Mouse (Mus musculus) B cell, adult (primary cell): Measurements from ENCODE around the gene Slc17a9. TPM values are rescaled to one million over a fixed set of nuclear protein-coding genes. Genes with fewer than 3 reads are reported as not detected.

Experiments used
- total RNA-seq: library from RNA; stranded (reverse); gene quantifications from 4 replicates; pipeline ENCODE4 v1.2.4, GENCODE M21; 2023; ENCODE audit not compliant: inconsistent age

Gene Slc17a9
- total RNA-seq = 20.1 to 29.1 TPM (median 25.3 TPM) in 4 replicates

GRCm38 (mm10) chr2:180724585-180725413 is at the start of gene Slc17a9:
Gene Slc17a9 (plus strand): TSS chr2:180725263.

DNA sequence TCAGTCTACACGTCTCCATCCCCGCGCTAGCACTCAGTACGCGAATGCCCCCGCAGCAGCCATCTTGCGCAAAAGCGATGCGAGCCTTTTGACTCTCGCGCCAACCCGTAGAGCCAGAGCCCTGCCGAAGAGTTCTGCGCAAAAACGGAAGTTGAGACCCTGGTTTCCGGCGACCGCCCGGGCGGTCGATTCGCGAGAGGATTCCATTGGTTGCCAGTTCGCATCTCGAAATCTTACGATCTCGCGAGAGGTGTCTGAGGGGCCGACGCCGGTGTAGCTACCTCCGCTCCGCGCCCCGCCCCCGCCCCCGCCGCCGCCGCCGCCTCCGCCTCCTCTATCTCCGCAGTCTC is 15.2 kb upstream of the Slc17a9 start, which contains the start of the genes Dido1 and Gid8:
Dido1 (minus strand) TSS at position 77 of the 350 bp plus-strand sequence.
Gid8 (plus strand) TSS at position 195 of the 350 bp plus-strand sequence.

DNA sequence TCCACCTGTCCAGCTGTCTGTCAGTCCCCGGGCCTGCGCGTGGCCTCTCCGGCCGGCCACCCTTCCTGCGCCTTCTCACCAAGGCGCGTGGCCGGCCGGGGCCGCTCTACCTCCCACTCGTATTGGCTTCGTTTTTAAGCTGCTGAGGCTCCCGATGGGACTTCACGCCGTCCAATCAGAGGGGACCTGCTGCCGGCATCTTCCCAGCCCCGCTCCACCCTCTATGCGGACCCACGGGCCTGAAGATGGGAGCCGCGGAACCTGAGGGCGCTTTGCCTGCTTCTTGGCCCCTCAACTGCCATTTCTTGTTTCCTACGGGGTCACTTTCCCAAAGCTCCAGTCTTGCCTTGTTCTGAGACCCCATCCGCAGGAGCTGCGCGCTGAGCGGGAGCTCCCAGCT is 51.7 kb downstream of the Slc17a9 start, which contains the start of gene Bhlhe23:
Bhlhe23 (minus strand) TSS at position 108 of the 400 bp plus-strand sequence.

Other genes with a start within 250 kb of the Slc17a9 start
- not detected in 4 replicates for gene Ntsr1, start 225.3 kb upstream of the Slc17a9 start, total RNA-seq
- gene Mrgbp, start 144.0 kb upstream of the Slc17a9 start, total RNA-seq = 50.9 to 60.1 TPM (median 55.3 TPM) in 4 replicates
- gene Ogfr, start 136.0 kb upstream of the Slc17a9 start, total RNA-seq = 93.1 to 113 TPM (median 102 TPM) in 4 replicates
- 1.1 to 2.8 TPM (median 2.0 TPM) in 4 replicates for gene Col9a3, start 127.5 kb upstream of the Slc17a9 start, total RNA-seq
- 0.35 to 0.36 TPM in 2 of 4 replicates, not detected in the others for gene Tcfl5, start 82.6 kb upstream of the Slc17a9 start, total RNA-seq
- gene Dido1, start 15.3 kb upstream of the Slc17a9 start, total RNA-seq = 86.3 to 94.9 TPM (median 91.0 TPM) in 4 replicates
- gene Gid8, start 15.1 kb upstream of the Slc17a9 start, total RNA-seq = 44.6 to 54.8 TPM (median 51.4 TPM) in 4 replicates
- not detected in 4 replicates for gene Bhlhe23, start 51.6 kb downstream of the Slc17a9 start, total RNA-seq
- gene Ythdf1, start 195.7 kb downstream of the Slc17a9 start, total RNA-seq = 84.3 to 94.2 TPM (median 88.3 TPM) in 4 replicates
- not detected in 4 replicates for gene Birc7, start 203.8 kb downstream of the Slc17a9 start, total RNA-seq
- not detected in 4 replicates for gene Nkain4, start 229.4 kb downstream of the Slc17a9 start, total RNA-seq
- 78.6 to 86.2 TPM (median 81.3 TPM) in 4 replicates for gene Arfgap1, start 242.0 kb downstream of the Slc17a9 start, total RNA-seq